Mouse (Mus musculus) spleen, adult 10 weeks (tissue): ENCODE measurements around the gene Abcc4. TPM values are rescaled to one million over a fixed set of nuclear protein-coding genes. Genes with fewer than 3 reads are reported as not detected.

Experiments
- polyA plus RNA-seq: library from polyadenylated mRNA; stranded (reverse); fragments of 350-450 nt; fragmentation: Illumina TruSeq; extraction: RNeasy Lipid Tissue Mini Kit (QIAGEN cat#74804); gene quantifications from one replicate; pipeline ENCODE4 v1.2.3, GENCODE M21; 2015; ENCODE audit warnings: low replicate concordance; ENCODE audit not compliant: insufficient read depth

Abcc4 gene
- polyA plus RNA-seq, result 10.8 TPM

GRCm38 (mm10) chr14:118705808-118706731 lies at the start of gene Abcc4:
Gene Abcc4, minus strand, starts transcription at chr14:118706219.

Other genes with a start within 250 kb of the Abcc4 start
- gene Cldn10, start 81.7 kb upstream of the Abcc4 start, polyA plus RNA-seq, result 3.0 TPM
- gene Dzip1, start 219.2 kb upstream of the Abcc4 start, polyA plus RNA-seq, result 18.3 TPM
- gene Dnajc3, start 231.8 kb upstream of the Abcc4 start, polyA plus RNA-seq, result 80.6 TPM